10 mouse cellular contexts compared by ENCODE assay signal in the genomic region with DNA sequence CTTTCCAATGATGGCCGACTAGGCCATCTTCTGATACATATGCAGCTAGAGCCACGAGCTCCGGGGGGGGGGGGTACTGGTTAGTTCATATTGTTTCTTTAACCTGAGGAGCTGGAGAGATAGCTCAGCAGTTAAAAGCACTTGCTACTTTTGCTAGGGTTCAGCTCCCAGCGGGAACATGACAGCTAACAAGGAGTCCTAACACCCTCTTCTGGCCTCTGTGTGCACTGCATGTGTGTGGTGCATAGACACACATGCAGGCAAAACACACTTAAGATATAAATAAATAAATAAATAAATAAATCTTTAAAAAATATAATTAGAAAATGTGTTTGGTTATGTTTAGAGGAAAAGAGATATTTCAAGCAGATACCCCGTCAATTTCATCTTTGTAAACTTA.
DNase-seq lines count a peak whose midpoint lies in the region; ATAC-seq and TF ChIP-seq lines count a peak whose summit lies in the region.
"Had no signal": no experiment of that assay in that cellular context is flagged by ENCODE, and none has a peak within 500 bp of the region (broad histone marks: within the 10 kb centered on the region; RNA-seq: fewer than 3 reads in every experiment).

No protein-coding gene starts in this region.

- peak; percentile 26 for DNase-seq in adrenal gland, postnatal 14 days
- no peak for DNase-seq in adrenal gland, adult 2 months
- no peak for DNase-seq in kidney, postnatal 0 days (ENCODE audit: low spot score)
- peak; percentile 62 for DNase-seq in embryo, embryonic 10.5 days (ENCODE audit: low spot score)
- no peak for DNase-seq in thymus, adult 2 months
- no peak for DNase-seq in spleen, adult 18-20 months

- no peak overlapping the region for H3K9ac ChIP-seq in kidney, postnatal 0 days (ENCODE audit: low read depth, low read length)
- no peak overlapping the region for H3K9ac ChIP-seq in kidney, embryonic 15.5 days
- H3K9ac ChIP-seq: embryonic facial prominence, embryonic 12.5 days; hindbrain, embryonic 12.5 days had no signal

- H3K27me3 ChIP-seq in kidney, postnatal 0 days (ENCODE audit: insufficient read depth, low read length): no peaks in the 10 kb centered on the region
- no peaks in the 10 kb centered on the region for H3K27me3 ChIP-seq in kidney, embryonic 15.5 days
- no peaks in the 10 kb centered on the region for H3K27me3 ChIP-seq in E14TG2a.4 (ENCODE audit: insufficient read depth, low read length)
- no peaks in the 10 kb centered on the region for H3K27me3 ChIP-seq in thymus, adult 2 months (ENCODE audit: control insufficient read depth, insufficient read depth, low read length)
- H3K27me3 ChIP-seq: embryonic facial prominence, embryonic 12.5 days; hindbrain, embryonic 12.5 days had no signal

- H3K27ac ChIP-seq in kidney, postnatal 0 days: no peak overlapping the region
- H3K27ac ChIP-seq in kidney, embryonic 15.5 days: no peak overlapping the region
- no peak overlapping the region for H3K27ac ChIP-seq in thymus, adult 2 months (ENCODE audit: control insufficient read depth, insufficient read depth, low read length)
- H3K27ac ChIP-seq: embryonic facial prominence, embryonic 12.5 days; hindbrain, embryonic 12.5 days had no signal

- no peak for TF ChIP-seq POLR2A in thymus, adult 2 months (IDR thresholded peaks at IDR 0.05; ENCODE audit: control insufficient read depth, extremely low read depth, insufficient read depth, low read length, poor library complexity)

- ATAC-seq in kidney, postnatal 0 days (replicated peaks; ENCODE audit: low FRiP score, low read depth): no peak
- no peak for ATAC-seq in kidney, embryonic 15.5 days (replicated peaks; ENCODE audit: low FRiP score)

- WGBS in kidney, postnatal 0 days: 66% methylated on average over 5 of the region's 5 CpGs
- 55% methylated on average over 5 of the region's 5 CpGs for WGBS in kidney, embryonic 15.5 days
- 69% methylated on average over 5 of the region's 5 CpGs for WGBS in thymus, adult 2 months

- TF ChIP-seq CTCF in kidney, postnatal 0 days (IDR thresholded peaks at IDR 0.05; ENCODE audit: low read depth): peak; percentile 30; the same call in 1 of the 2 replicates
- peak; percentile 38 for TF ChIP-seq CTCF in E14TG2a.4 (conservative IDR thresholded peaks at IDR 0.05; ENCODE audit: low read length)
- no peak for TF ChIP-seq CTCF in thymus, adult 2 months (IDR thresholded peaks at IDR 0.05; ENCODE audit: borderline replicate concordance, control insufficient read depth, extremely low read depth, insufficient read depth, low read length, poor library complexity)

- no peak overlapping the region for H3K4me2 ChIP-seq in kidney, postnatal 0 days (ENCODE audit: low read length)
- no peak overlapping the region for H3K4me2 ChIP-seq in kidney, embryonic 15.5 days
- H3K4me2 ChIP-seq: embryonic facial prominence, embryonic 12.5 days; hindbrain, embryonic 12.5 days had no signal

- no peaks in the 10 kb centered on the region for H3K4me1 ChIP-seq in kidney, postnatal 0 days (replicated peaks; ENCODE audit: insufficient read depth, low read length)
- no peaks in the 10 kb centered on the region for H3K4me1 ChIP-seq in kidney, embryonic 15.5 days
- H3K4me1 ChIP-seq in E14TG2a.4 (replicated peaks; ENCODE audit: low read depth, low read length): no peaks in the 10 kb centered on the region
- no peaks in the 10 kb centered on the region for H3K4me1 ChIP-seq in thymus, adult 2 months (replicated peaks; ENCODE audit: control insufficient read depth, insufficient read depth, low read length)

- H3K9me3 ChIP-seq in kidney, postnatal 0 days (replicated peaks; ENCODE audit: low read length): no peaks in the 10 kb centered on the region
- no peaks in the 10 kb centered on the region for H3K9me3 ChIP-seq in kidney, embryonic 15.5 days (replicated peaks)
- H3K9me3 ChIP-seq in E14TG2a.4 (ENCODE audit: low read length): no peaks in the 10 kb centered on the region
- H3K9me3 ChIP-seq: embryonic facial prominence, embryonic 12.5 days; hindbrain, embryonic 12.5 days had no signal

- no peak overlapping the region for H3K4me3 ChIP-seq in kidney, postnatal 0 days (replicated peaks; ENCODE audit: low read depth, low read length)
- H3K4me3 ChIP-seq in kidney, embryonic 15.5 days (replicated peaks): no peak overlapping the region
- no peak overlapping the region for H3K4me3 ChIP-seq in E14TG2a.4 (replicated peaks; ENCODE audit: low read length)
- no peak overlapping the region for H3K4me3 ChIP-seq in thymus, adult 2 months (ENCODE audit: control insufficient read depth, insufficient read depth, low read length)
- H3K4me3 ChIP-seq: embryonic facial prominence, embryonic 12.5 days; hindbrain, embryonic 12.5 days had no signal

- no peaks in the 10 kb centered on the region for H3K36me3 ChIP-seq in kidney, postnatal 0 days (ENCODE audit: insufficient read depth, low read length)
- H3K36me3 ChIP-seq in kidney, embryonic 15.5 days: no peaks in the 10 kb centered on the region
- H3K36me3 ChIP-seq in E14TG2a.4 (ENCODE audit: insufficient read depth, low read length): no peaks in the 10 kb centered on the region
- H3K36me3 ChIP-seq in thymus, adult 2 months (ENCODE audit: control insufficient read depth, insufficient read depth, low read length): no peaks in the 10 kb centered on the region
- H3K36me3 ChIP-seq: embryonic facial prominence, embryonic 12.5 days; hindbrain, embryonic 12.5 days had no signal

Comparison
In these comparisons a context has a peak if more than half of its experiments do, and no peak if none do; other contexts are left out.
1. DNase-seq: peak in adrenal gland, postnatal 14 days (single experiment) and embryo, embryonic 10.5 days (single experiment); none in adrenal gland, adult 2 months (single experiment), kidney, postnatal 0 days (single experiment), thymus, adult 2 months (single experiment) and spleen, adult 18-20 months (0 of 2).